13 mouse cellular contexts compared by ENCODE assay signal in the genomic region with DNA sequence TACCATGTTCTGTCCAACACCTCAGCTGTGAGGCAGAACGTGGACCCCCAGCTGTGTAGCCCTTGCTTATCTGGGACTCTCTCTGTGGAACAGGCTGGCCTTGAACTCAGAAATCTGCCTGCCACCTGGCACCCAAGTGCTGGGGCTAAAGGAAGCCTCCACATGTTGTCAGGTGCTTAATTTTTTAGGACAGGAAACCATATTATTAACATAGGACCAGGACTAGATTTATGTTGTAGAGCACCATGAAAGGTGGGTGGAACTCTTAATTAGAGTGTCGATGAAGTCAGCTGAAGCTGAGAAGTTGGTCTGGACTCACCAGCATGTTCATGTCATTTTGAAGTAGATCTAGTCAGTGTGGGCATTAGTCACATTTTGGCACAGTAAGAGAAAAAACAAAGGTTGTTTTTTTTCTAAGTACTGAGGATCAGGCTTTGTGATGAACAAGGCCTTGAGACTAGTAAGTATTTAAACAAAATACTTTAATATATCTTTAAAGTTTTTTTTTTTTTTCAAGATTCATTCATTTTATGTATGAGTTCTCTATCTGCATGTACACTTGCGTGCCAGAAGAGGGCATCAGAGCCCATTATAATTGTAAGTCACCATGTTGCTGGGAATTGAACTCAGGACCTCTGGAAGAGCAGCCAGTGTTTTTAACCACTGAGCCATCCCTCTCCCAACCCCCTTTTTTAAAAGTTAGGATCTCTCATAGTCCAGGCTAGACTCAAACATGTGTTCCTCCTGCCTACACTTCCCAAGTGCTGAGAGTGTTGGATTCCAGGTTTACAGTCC. TPM values are rescaled to one million over a fixed set of nuclear protein-coding genes. Genes with fewer than 3 reads are reported as not detected.
DNase-seq lines count a peak whose midpoint lies in the region; TF ChIP-seq lines count a peak whose summit lies in the region.
"Had no signal": no experiment of that assay in that cellular context is flagged by ENCODE, and none has a peak within 500 bp of the region (broad histone marks: within the 10 kb centered on the region; RNA-seq: fewer than 3 reads in every experiment).

No protein-coding gene starts in this region.

- peaks cover 22% of the 10 kb centered on the region for H3K4me1 ChIP-seq in liver, adult 2 months (ENCODE audit: control insufficient read depth, insufficient read depth, low read length)

- no peak overlapping the region for H3K27ac ChIP-seq in gastrocnemius, adult 2 months
- H3K27ac ChIP-seq in liver, adult 2 months (replicated peaks; ENCODE audit: insufficient read depth, low read depth, low read length) = no peak overlapping the region
- H3K27ac ChIP-seq: embryonic facial prominence, embryonic 15.5 days; forebrain, embryonic 12.5 days had no signal

- no peak overlapping the region for H3K4me3 ChIP-seq in gastrocnemius, adult 2 months
- H3K4me3 ChIP-seq in liver, adult 2 months (ENCODE audit: insufficient read depth, low read depth, low read length) = no peak overlapping the region
- H3K4me3 ChIP-seq: embryonic facial prominence, embryonic 15.5 days; forebrain, embryonic 12.5 days had no signal

- no peak for DNase-seq in gastrocnemius, adult 2 months
- DNase-seq in gastrocnemius, postnatal 25 days = no peak
- DNase-seq in liver, adult 2 months (ENCODE audit: extremely low read depth, low read depth, low spot score) = peak; percentile 29
- DNase-seq in liver (no peak), A20 (ENCODE audit: low read depth, low spot score) (peak; percentile 51)
- peak; percentile 55 for DNase-seq in induced T-regulatory cell, adult 2 months (ENCODE audit: low read depth)
- DNase-seq in retina, embryonic 14.5 days (ENCODE audit: low spot score) = no peak
- DNase-seq in heart, postnatal 10 days = no peak
- DNase-seq: adrenal gland, adult 8-10 months; cerebellum, adult 9-10 months; heart, adult 11 months had no signal

- no peak overlapping the region for H3K9ac ChIP-seq in liver, adult 2 months (ENCODE audit: low read depth, low read length)
- H3K9ac ChIP-seq: embryonic facial prominence, embryonic 15.5 days; forebrain, embryonic 12.5 days had no signal

- no peaks in the 10 kb centered on the region for H3K36me3 ChIP-seq in liver, adult 2 months (ENCODE audit: control insufficient read depth, insufficient read depth, low read length)

- WGBS in liver, adult 2 months = 94% methylated on average over 3 of the region's 3 CpGs

- H3K79me2 ChIP-seq in liver, adult 2 months (ENCODE audit: control insufficient read depth, insufficient read depth, low read length) = peaks cover 54% of the 10 kb centered on the region

- no peak for TF ChIP-seq POLR2A in liver, adult 2 months (IDR thresholded peaks at IDR 0.05; ENCODE audit: extremely low read depth, insufficient read depth, low read length)

- H3K27me3 ChIP-seq in liver, adult 2 months (ENCODE audit: control insufficient read depth, insufficient read depth, low read length) = no peaks in the 10 kb centered on the region
- H3K27me3 ChIP-seq: embryonic facial prominence, embryonic 15.5 days; forebrain, embryonic 12.5 days had no signal

- intact Hi-C loops in gastrocnemius, adult 2 months (cut with DNase I) = no loop called here
- intact Hi-C loops in heart, postnatal 10 days (cut with DNase I) = no loop called here

- peak; percentile 34; the same call in 1 of the 2 replicates for TF ChIP-seq CTCF in gastrocnemius, adult 2 months (IDR thresholded peaks at IDR 0.05)
- no peak for TF ChIP-seq CTCF in liver, adult 2 months (IDR thresholded peaks at IDR 0.05; ENCODE audit: low read depth, low read length)

RNA-seq across cellular contexts. Expression of a gene that starts 5.4 kb away (rescaled TPM):
- total RNA-seq in gastrocnemius, adult 2 months (2021) = 10 to 100 TPM; 15.0 to 16.2 TPM
- 10 to 100 TPM; 11.3 to 13.0 TPM for total RNA-seq in gastrocnemius, postnatal 25 days (2021)
- total RNA-seq in liver, adult 2 months (2014; rRNA removed) = 39.5 and 52.2 TPM in 2 replicates
- 17.1 and 19.5 TPM in 2 replicates for polyA plus RNA-seq in liver, adult 2 months (2012; rRNA removed)
- total RNA-seq in heart, postnatal 10 days (2021) = 10 to 100 TPM; 56.7 to 61.8 TPM

Comparison
In these comparisons a context has a peak if more than half of its experiments do, and no peak if none do; other contexts are left out.
1. DNase-seq: peak in liver, adult 2 months (single experiment), A20 (single experiment) and induced T-regulatory cell, adult 2 months (single experiment); none in gastrocnemius, adult 2 months (single experiment), gastrocnemius, postnatal 25 days (single experiment), liver (single experiment), retina, embryonic 14.5 days (single experiment) and heart, postnatal 10 days (0 of 2).